Mouse (Mus musculus): ENCODE data around the gene Traf6. TPM values are rescaled to one million over a fixed set of nuclear protein-coding genes. Genes with fewer than 3 reads are reported as not detected.

Gene Traf6
- 2.9 TPM for polyA plus RNA-seq (2015; fragmentation: Illumina TruSeq; extraction: RNeasy Lipid Tissue Mini Kit (QIAGEN cat#74804); ENCODE audit: insufficient read depth, low read depth, low replicate concordance)

DNA sequence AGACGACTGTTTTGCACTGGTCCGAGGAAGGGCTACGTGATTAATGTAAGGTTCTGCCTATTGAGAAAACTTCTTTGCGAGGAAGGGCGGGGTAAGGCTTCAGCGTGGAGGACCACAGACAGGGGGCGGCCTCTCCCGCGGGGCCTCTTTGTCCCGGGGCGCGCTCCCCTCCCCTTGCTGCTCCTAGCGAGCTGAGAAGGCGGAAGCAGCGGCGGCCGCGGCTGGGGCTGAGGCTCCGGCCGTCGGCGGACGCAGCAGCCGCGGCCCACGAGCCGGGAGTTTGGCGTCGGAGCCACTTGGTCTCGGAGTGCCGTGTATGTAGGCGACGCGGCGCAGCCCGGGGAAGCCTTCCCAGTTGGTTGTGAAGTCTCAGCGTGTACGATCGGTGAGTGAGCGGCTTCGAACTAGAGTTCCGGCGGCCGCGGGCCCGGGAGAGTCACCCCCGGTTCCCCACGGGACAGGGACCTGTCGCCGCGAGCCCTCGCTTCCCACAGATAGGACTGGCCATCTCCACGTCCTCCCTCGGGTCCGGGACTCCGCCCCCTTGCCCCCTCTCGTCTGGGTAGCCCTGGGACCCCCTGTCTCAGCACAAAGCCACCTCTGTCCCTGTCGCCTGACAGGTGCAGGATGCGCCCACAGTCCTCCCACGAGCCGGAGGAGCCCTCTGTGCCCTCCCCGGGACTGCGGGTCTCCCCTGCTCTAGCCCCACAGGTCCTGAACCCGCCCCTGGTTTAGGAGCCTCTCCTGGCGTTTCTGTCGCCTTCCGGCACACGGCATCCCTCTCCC lies at the start of gene Traf6:
TSS of gene Traf6 (plus strand) at position 194 of the 786 bp plus-strand sequence.

DNA sequence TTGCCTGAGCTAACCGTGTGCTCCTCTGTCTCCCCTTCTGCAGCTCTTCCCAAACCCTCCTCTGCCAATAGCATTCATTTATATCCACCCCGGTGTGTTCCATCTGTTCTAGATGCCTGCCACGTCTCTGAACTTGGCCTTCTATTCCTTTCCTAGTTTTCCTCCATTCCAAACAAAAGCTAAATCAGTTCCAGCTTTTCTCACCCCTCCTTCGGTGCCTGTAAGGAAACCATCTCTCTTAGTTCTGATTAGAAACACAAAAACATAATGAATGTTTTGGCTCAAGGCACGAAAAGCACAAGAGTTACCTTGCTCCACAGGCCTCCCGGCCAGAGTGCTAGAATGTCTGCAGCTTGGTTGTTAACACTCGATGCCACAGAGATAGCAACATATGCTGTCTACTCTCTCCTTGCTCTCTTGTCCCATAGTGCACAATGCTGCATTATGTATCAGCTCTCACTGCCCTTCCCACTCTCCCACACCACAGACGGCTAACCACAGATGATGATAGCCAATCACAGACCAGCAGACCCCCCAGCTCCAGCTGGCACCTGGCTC lies 29.0 kb upstream of the Traf6 start, which contains the start of the genes Rag1 and B230118H07Rik:
TSS of gene Rag1 (minus strand) at position 388 of the 558 bp plus-strand sequence.
TSS of gene B230118H07Rik (minus strand) at position 419 of the 558 bp plus-strand sequence.

Other genes with a start within 250 kb of the Traf6 start
- gene Rag2, start 53.7 kb upstream of the Traf6 start, polyA plus RNA-seq (2015; fragmentation: Illumina TruSeq; extraction: RNeasy Lipid Tissue Mini Kit (QIAGEN cat#74804); ENCODE audit: insufficient read depth, low read depth, low replicate concordance), result not detected
- not detected for gene Rag1, start 28.9 kb upstream of the Traf6 start, polyA plus RNA-seq (2015; fragmentation: Illumina TruSeq; extraction: RNeasy Lipid Tissue Mini Kit (QIAGEN cat#74804); ENCODE audit: insufficient read depth, low read depth, low replicate concordance)
- gene B230118H07Rik, start 28.9 kb upstream of the Traf6 start, polyA plus RNA-seq (2015; fragmentation: Illumina TruSeq; extraction: RNeasy Lipid Tissue Mini Kit (QIAGEN cat#74804); ENCODE audit: insufficient read depth, low read depth, low replicate concordance), result 16.6 TPM
- gene Prr5l, start 204.6 kb downstream of the Traf6 start, polyA plus RNA-seq (2015; fragmentation: Illumina TruSeq; extraction: RNeasy Lipid Tissue Mini Kit (QIAGEN cat#74804); ENCODE audit: insufficient read depth, low read depth, low replicate concordance), result 0.68 TPM
- 8.5 TPM for gene Commd9, start 207.8 kb downstream of the Traf6 start, polyA plus RNA-seq (2015; fragmentation: Illumina TruSeq; extraction: RNeasy Lipid Tissue Mini Kit (QIAGEN cat#74804); ENCODE audit: insufficient read depth, low read depth, low replicate concordance)

All from pancreas, adult 10 weeks (tissue).